Mouse (Mus musculus) subcutaneous adipose tissue, adult 2 months (tissue): Measurements from ENCODE around the gene Litaf. TPM values are rescaled to one million over a fixed set of nuclear protein-coding genes. Genes with fewer than 3 reads are reported as not detected.

Experiments
- polyA plus RNA-seq: library from polyadenylated mRNA; depleted of rRNA; stranded (reverse); fragments of >200 nt; gene quantifications from 2 replicates; pipeline ENCODE4 v1.2.3, GENCODE M21; 2012; ENCODE audit warnings: low replicate concordance; rRNA removed

Gene Litaf
- 214 and 273 TPM in 2 replicates for polyA plus RNA-seq

GRCm38 (mm10) chr16:11066029-11066832, at the start of gene Litaf:
Gene Litaf (minus strand): TSS chr16:11066157.

GRCm38 (mm10) chr16:11060645-11061044, 5.3 kb downstream of the Litaf start, which contains the start of gene Snn:
Gene Snn (plus strand): TSS chr16:11060945.

Other genes starting within 250 kb of the Litaf start
- gene Rmi2, start 231.1 kb downstream of the Litaf start, polyA plus RNA-seq: 0.13 and 0.91 TPM in 2 replicates
- gene Snn, start 5.2 kb downstream of the Litaf start, polyA plus RNA-seq: 43.9 and 48.8 TPM in 2 replicates
- 23.4 and 33.9 TPM in 2 replicates for gene Txndc11, start 68.5 kb upstream of the Litaf start, polyA plus RNA-seq
- gene Zc3h7a, start 110.2 kb upstream of the Litaf start, polyA plus RNA-seq: 71.4 and 75.6 TPM in 2 replicates
- gene Rsl1d1, start 137.2 kb upstream of the Litaf start, polyA plus RNA-seq: 8.7 and 12.8 TPM in 2 replicates
- gene Gspt1, start 188.2 kb upstream of the Litaf start, polyA plus RNA-seq: 13.2 and 26.5 TPM in 2 replicates
- 1.3 and 3.2 TPM in 2 replicates for gene Tnfrsf17, start 247.7 kb upstream of the Litaf start, polyA plus RNA-seq